Comparison of ENCODE assay signal across 11 mouse cellular contexts in genomic region chr3:130923615-130923958, GRCm38 (mm10).
DNase-seq lines count a peak whose midpoint lies in the region; ATAC-seq and TF ChIP-seq lines count a peak whose summit lies in the region.
"Had no signal": no experiment of that assay in that cellular context is flagged by ENCODE, and none has a peak within 500 bp of the region (broad histone marks: within the 10 kb centered on the region; RNA-seq: fewer than 3 reads in every experiment).

No protein-coding gene starts in this region.

- H3K36me3 ChIP-seq in lung, embryonic 14.5 days (ENCODE audit: insufficient read depth) = no peaks in the 10 kb centered on the region
- no peaks in the 10 kb centered on the region for H3K36me3 ChIP-seq in forebrain, embryonic 12.5 days (replicated peaks)
- no peaks in the 10 kb centered on the region for H3K36me3 ChIP-seq in limb, embryonic 11.5 days (ENCODE audit: control insufficient read depth, insufficient read depth, low read length)
- H3K36me3 ChIP-seq in stomach, embryonic 15.5 days = no peaks in the 10 kb centered on the region
- H3K36me3 ChIP-seq: liver, embryonic 13.5 days had no signal

- no peak for TF ChIP-seq CTCF in lung, embryonic 14.5 days (IDR thresholded peaks at IDR 0.05; ENCODE audit: low read depth)

- H3K4me2 ChIP-seq in lung, embryonic 14.5 days = peak overlapping the region; percentile 46
- peak overlapping the region; percentile 54 for H3K4me2 ChIP-seq in forebrain, embryonic 12.5 days
- peak overlapping the region; percentile 35; the same call in 1 of the 2 replicates for H3K4me2 ChIP-seq in limb, embryonic 11.5 days (ENCODE audit: low read depth, severe bottlenecking)
- peak overlapping the region; percentile 44 for H3K4me2 ChIP-seq in stomach, embryonic 15.5 days
- H3K4me2 ChIP-seq: liver, embryonic 13.5 days had no signal

- H3K9me3 ChIP-seq in lung, embryonic 14.5 days (ENCODE audit: low read depth, low read length) = no peaks in the 10 kb centered on the region
- H3K9me3 ChIP-seq in forebrain, embryonic 12.5 days = no peaks in the 10 kb centered on the region
- no peaks in the 10 kb centered on the region for H3K9me3 ChIP-seq in limb, embryonic 11.5 days (ENCODE audit: control insufficient read depth, low read length)
- H3K9me3 ChIP-seq in stomach, embryonic 15.5 days = no peaks in the 10 kb centered on the region
- H3K9me3 ChIP-seq: liver, embryonic 13.5 days had no signal

- ATAC-seq in lung, embryonic 14.5 days (ENCODE audit: insufficient read depth) = no peak; the same call in 1 of the 2 replicates
- ATAC-seq in forebrain, embryonic 12.5 days (ENCODE audit: low FRiP score) = peak; percentile 59
- no peak for ATAC-seq in limb, embryonic 11.5 days (ENCODE audit: insufficient number of reproducible peaks, low FRiP score, low TSS enrichment, low read depth)
- ATAC-seq in stomach, embryonic 15.5 days (ENCODE audit: insufficient read depth, low FRiP score, low read depth) = no peak
- ATAC-seq in cerebellum, adult (ENCODE audit: insufficient number of reproducible peaks, low FRiP score, low TSS enrichment) = no peak

- no peaks in the 10 kb centered on the region for H3K4me1 ChIP-seq in lung, embryonic 14.5 days (ENCODE audit: insufficient read depth)
- H3K4me1 ChIP-seq in forebrain, embryonic 12.5 days = peaks cover 20% of the 10 kb centered on the region
- peaks cover 7% of the 10 kb centered on the region for H3K4me1 ChIP-seq in limb, embryonic 11.5 days (ENCODE audit: control insufficient read depth, insufficient read depth, low read length)
- H3K4me1 ChIP-seq in stomach, embryonic 15.5 days = no peaks in the 10 kb centered on the region
- H3K4me1 ChIP-seq: liver, embryonic 13.5 days had no signal

- no peak overlapping the region for H3K9ac ChIP-seq in lung, embryonic 14.5 days
- H3K9ac ChIP-seq in forebrain, embryonic 12.5 days = peak overlapping the region; percentile 17; the same call in 1 of the 2 replicates
- H3K9ac ChIP-seq in limb, embryonic 11.5 days (ENCODE audit: low read length) = no peak overlapping the region
- no peak overlapping the region for H3K9ac ChIP-seq in stomach, embryonic 15.5 days
- H3K9ac ChIP-seq: liver, embryonic 13.5 days had no signal

- no peaks in the 10 kb centered on the region for H3K27me3 ChIP-seq in lung, embryonic 14.5 days (ENCODE audit: insufficient read depth, low read length)
- H3K27me3 ChIP-seq in forebrain, embryonic 12.5 days = peaks cover 18% of the 10 kb centered on the region; the same call in 1 of the 2 replicates
- H3K27me3 ChIP-seq in limb, embryonic 11.5 days (ENCODE audit: control insufficient read depth, insufficient read depth, low read length) = no peaks in the 10 kb centered on the region
- no peaks in the 10 kb centered on the region for H3K27me3 ChIP-seq in stomach, embryonic 15.5 days (replicated peaks)
- H3K27me3 ChIP-seq: liver, embryonic 13.5 days had no signal

- 17% methylated on average over 8 of the region's 8 CpGs for WGBS in lung, embryonic 14.5 days
- WGBS in forebrain, embryonic 12.5 days = 21% methylated on average over 8 of the region's 8 CpGs
- 19% methylated on average over 8 of the region's 8 CpGs for WGBS in limb, embryonic 11.5 days
- 26% methylated on average over 8 of the region's 8 CpGs for WGBS in stomach, embryonic 15.5 days

- H3K27ac ChIP-seq in lung, embryonic 14.5 days (ENCODE audit: low read depth) = no peak overlapping the region
- H3K27ac ChIP-seq in forebrain, embryonic 12.5 days = no peak overlapping the region
- no peak overlapping the region for H3K27ac ChIP-seq in limb, embryonic 11.5 days (replicated peaks; ENCODE audit: low read depth, low read length)
- no peak overlapping the region for H3K27ac ChIP-seq in stomach, embryonic 15.5 days
- H3K27ac ChIP-seq: liver, embryonic 13.5 days had no signal

- H3K4me3 ChIP-seq in lung, embryonic 14.5 days (ENCODE audit: low read depth, low read length) = peak overlapping the region; percentile 1; the same call in 1 of the 2 replicates
- peak overlapping the region; percentile 23 for H3K4me3 ChIP-seq in forebrain, embryonic 12.5 days (replicated peaks)
- H3K4me3 ChIP-seq in limb, embryonic 11.5 days (ENCODE audit: low read depth, low read length) = peak overlapping the region; percentile 12; the same call in 1 of the 2 replicates
- peak overlapping the region; percentile 13 for H3K4me3 ChIP-seq in stomach, embryonic 15.5 days (replicated peaks)
- H3K4me3 ChIP-seq: liver, embryonic 13.5 days had no signal

- no peak for DNase-seq in lung, embryonic 14.5 days
- no peak for DNase-seq in lung, adult 18-20 months
- DNase-seq in limb, embryonic 11.5 days (ENCODE audit: low spot score) = peak; percentile 53
- DNase-seq in urinary bladder, postnatal 25 days (ENCODE audit: low spot score) = no peak
- no peak for DNase-seq in spleen, postnatal 14 days (ENCODE audit: low spot score in 2 of 2)
- DNase-seq: cerebellum, adult 11 months; gastrocnemius, postnatal 25 days; liver, embryonic 13.5 days had no signal
